Mouse (Mus musculus): ENCODE data around the gene Syt12.

GRCm38 (mm10) chr19:4439161-4439801 lies 38.0 kb downstream of the Syt12 start, which contains the start of gene Rhod:
- TF ChIP-seq CTCF (IDR thresholded peaks at IDR 0.05; ENCODE audit: insufficient read depth, low read depth, low read length) (no peak), POLR2A (IDR thresholded peaks at IDR 0.05; ENCODE audit: insufficient read depth, low read depth, low read length) (no peak)
